Comparison of ENCODE assay signal across 8 mouse cellular contexts in genomic region chr12:100897736-100898650, GRCm38 (mm10). TPM values are rescaled to one million over a fixed set of nuclear protein-coding genes. Genes with fewer than 3 reads are reported as not detected.
DNase-seq lines count a peak whose midpoint lies in the region; ATAC-seq and TF ChIP-seq lines count a peak whose summit lies in the region.

No protein-coding gene starts in this region.

- peaks cover 15% of the 10 kb centered on the region for H3K4me1 ChIP-seq in heart, embryonic 12.5 days (replicated peaks)
- peaks cover 36% of the 10 kb centered on the region for H3K4me1 ChIP-seq in E14TG2a.4 (replicated peaks; ENCODE audit: low read depth, low read length)
- H3K4me1 ChIP-seq in embryonic facial prominence, embryonic 15.5 days: peaks cover 18% of the 10 kb centered on the region
- peaks cover 17% of the 10 kb centered on the region for H3K4me1 ChIP-seq in midbrain, embryonic 11.5 days (ENCODE audit: control insufficient read depth, insufficient read depth, low read length)

- no peaks in the 10 kb centered on the region for H3K36me3 ChIP-seq in heart, embryonic 12.5 days
- H3K36me3 ChIP-seq in E14TG2a.4 (ENCODE audit: insufficient read depth, low read length): no peaks in the 10 kb centered on the region
- no peaks in the 10 kb centered on the region for H3K36me3 ChIP-seq in embryonic facial prominence, embryonic 15.5 days
- H3K36me3 ChIP-seq in midbrain, embryonic 11.5 days (ENCODE audit: control insufficient read depth, insufficient read depth, low read length): no peaks in the 10 kb centered on the region

- no peak overlapping the region for H3K27ac ChIP-seq in heart, embryonic 12.5 days (ENCODE audit: poor library complexity, severe bottlenecking)
- H3K27ac ChIP-seq in embryonic facial prominence, embryonic 15.5 days (replicated peaks): no peak overlapping the region
- no peak overlapping the region for H3K27ac ChIP-seq in midbrain, embryonic 11.5 days (ENCODE audit: low read depth, low read length)

- H3K4me2 ChIP-seq in heart, embryonic 12.5 days: peak overlapping the region; percentile 73; the same call in 1 of the 2 replicates
- H3K4me2 ChIP-seq in embryonic facial prominence, embryonic 15.5 days (replicated peaks): peak overlapping the region; percentile 56
- peak overlapping the region; percentile 68; the same call in 1 of the 2 replicates for H3K4me2 ChIP-seq in midbrain, embryonic 11.5 days

- no peak for DNase-seq in heart, postnatal 14 days
- DNase-seq in midbrain, embryonic 11.5 days (ENCODE audit: low spot score, missing footprints): peak; percentile 83
- DNase-seq in spleen, postnatal 36 days (ENCODE audit: low spot score in 2 of 2): no peak
- no peak for DNase-seq in ovary, postnatal 10 days (ENCODE audit: low spot score)
- DNase-seq in left cerebral cortex, postnatal 36 days (ENCODE audit: low spot score in 2 of 2): no peak

- no peak overlapping the region for H3K9ac ChIP-seq in heart, embryonic 12.5 days
- H3K9ac ChIP-seq in embryonic facial prominence, embryonic 15.5 days: no peak overlapping the region
- no peak overlapping the region for H3K9ac ChIP-seq in midbrain, embryonic 11.5 days (ENCODE audit: low read length)

- no peak for ATAC-seq in heart, embryonic 12.5 days (ENCODE audit: insufficient number of reproducible peaks, low FRiP score)
- ATAC-seq in embryonic facial prominence, embryonic 15.5 days (ENCODE audit: insufficient number of reproducible peaks, low FRiP score, low TSS enrichment, low read depth): no peak
- no peak for ATAC-seq in midbrain, embryonic 11.5 days (ENCODE audit: low FRiP score)

- H3K9me3 ChIP-seq in heart, embryonic 12.5 days (replicated peaks): no peaks in the 10 kb centered on the region
- H3K9me3 ChIP-seq in E14TG2a.4 (ENCODE audit: low read length): no peaks in the 10 kb centered on the region
- no peaks in the 10 kb centered on the region for H3K9me3 ChIP-seq in embryonic facial prominence, embryonic 15.5 days (replicated peaks)
- H3K9me3 ChIP-seq in midbrain, embryonic 11.5 days (ENCODE audit: control insufficient read depth, low read length): no peaks in the 10 kb centered on the region

- TF ChIP-seq CTCF in E14TG2a.4 (conservative IDR thresholded peaks at IDR 0.05; ENCODE audit: low read length): no peak

- peaks cover 74% of the 10 kb centered on the region for H3K27me3 ChIP-seq in heart, embryonic 12.5 days (replicated peaks)
- peaks cover 74% of the 10 kb centered on the region for H3K27me3 ChIP-seq in E14TG2a.4 (ENCODE audit: insufficient read depth, low read length)
- H3K27me3 ChIP-seq in embryonic facial prominence, embryonic 15.5 days: peaks cover 51% of the 10 kb centered on the region
- H3K27me3 ChIP-seq in midbrain, embryonic 11.5 days (ENCODE audit: control insufficient read depth, insufficient read depth, low read length): peaks cover 27% of the 10 kb centered on the region

- no peak overlapping the region for H3K4me3 ChIP-seq in heart, embryonic 12.5 days
- H3K4me3 ChIP-seq in E14TG2a.4 (replicated peaks; ENCODE audit: low read length): peak overlapping the region; percentile 74
- H3K4me3 ChIP-seq in embryonic facial prominence, embryonic 15.5 days (replicated peaks): peak overlapping the region; percentile 31
- 0 out of 2 replicates have a peak overlapping the region, but pooled peaks have one; percentile 33 for H3K4me3 ChIP-seq in midbrain, embryonic 11.5 days (ENCODE audit: low read depth, low read length)

- intact Hi-C loops in heart, postnatal 14 days (cut with DNase I): no loop called here
- intact Hi-C loops in left cerebral cortex, postnatal 36 days (cut with DNase I): no loop called here

- WGBS in heart, embryonic 12.5 days: 52% methylated on average over 12 of the region's 12 CpGs
- 19% methylated on average over 12 of the region's 12 CpGs for WGBS in embryonic facial prominence, embryonic 15.5 days
- WGBS in midbrain, embryonic 11.5 days: 29% methylated on average over 12 of the region's 12 CpGs

RNA-seq across cellular contexts. Expression of gene Gpr68, which starts 10.0 kb away (rescaled TPM):
- 4.4 and 6.2 TPM in 2 replicates for polyA plus RNA-seq in heart, embryonic 12.5 days (2016; fragmentation: Nextera tagmentation; extraction: Ambion mirVana)
- under 1 TPM; 0.38 to 0.41 TPM for total RNA-seq in heart, postnatal 14 days (2021)
- polyA plus RNA-seq in embryonic facial prominence, embryonic 15.5 days (2015; fragmentation: Nextera tagmentation; extraction: Ambion mirVana): 0.65 and 0.98 TPM in 2 replicates
- polyA plus RNA-seq in midbrain, embryonic 11.5 days (2014; fragmentation: Nextera tagmentation; extraction: Ambion mirVana): 0.10 TPM in 1 of 2 replicates, not detected in the other
- 10 to 100 TPM; 10.5 to 14.8 TPM for total RNA-seq in left cerebral cortex, postnatal 36 days (2021)
